Mouse (Mus musculus) small intestine, adult 2 months (tissue): ENCODE measurements around the gene Rgs7bp.

ENCODE experiments used
- CTCF ChIP-seq: fragments of 200-500 bp; IDR thresholded peaks from 2 replicates; pipeline ENCODE4 v1.5.1; 2012; ENCODE audit warnings: low read depth, mild to moderate bottlenecking, control low read depth, inconsistent platforms, low read length, moderate library complexity, mixed read lengths; ENCODE audit not compliant: insufficient replicate concordance, insufficient read length; ENCODE audit errors: extremely low read depth
- POLR2A ChIP-seq: fragments of 200-500 bp; IDR thresholded peaks from 2 replicates; pipeline ENCODE4 v1.6.1; 2012; ENCODE audit warnings: low read depth, mild to moderate bottlenecking, control low read depth, inconsistent platforms, low read length, moderate library complexity

- TF ChIP-seq CTCF (no peak), POLR2A (no peak)
Measured at GRCm38 (mm10) chr13:105066119-105066518, 11.4 kb upstream of the Rgs7bp start.
